Mouse (Mus musculus): ENCODE data around the gene Gsta3. TPM values are rescaled to one million over a fixed set of nuclear protein-coding genes. Genes with fewer than 3 reads are reported as not detected.
"Not testable (repeated sequence)": the region's sequence is repeated elsewhere in the genome, so short reads cannot be mapped to it uniquely, and the experiment has no call there.

Gsta3 gene
- polyA plus RNA-seq (2014; fragmentation: Nextera tagmentation; extraction: Ambion mirVana) = 0.62 and 1.5 TPM in 2 replicates

GRCm38 (mm10) chr1:21239911-21240898, at the start of gene Gsta3:
TSS of gene Gsta3 (plus strand) at chr1:21240589.
- Histone ChIP-seq H3K4me2 (no peak within 1 kb of the TSS), H3K4me1 (replicated peaks; ENCODE audit: control insufficient read depth, insufficient read depth, low read length) (no peaks in the 10 kb centered on the region)

GRCm38 (mm10) chr1:21206241-21206640, 34.1 kb upstream of the Gsta3 start:
- ATAC-seq (replicated peaks; ENCODE audit: low FRiP score) = no peak
- WGBS = 72% methylated on average over 1 of the region's 1 CpGs
- no peaks in the 10 kb centered on the region for H3K27me3 ChIP-seq (replicated peaks; ENCODE audit: control insufficient read depth, insufficient read depth, low read length)

More at GRCm38 (mm10) chr1:21239911-21240898, at the start of gene Gsta3:
- DNase-seq (ENCODE audit: low spot score) (no peak), ATAC-seq (replicated peaks; ENCODE audit: low FRiP score) (no peak)
- H3K27me3 ChIP-seq (replicated peaks; ENCODE audit: control insufficient read depth, insufficient read depth, low read length) = no peaks in the 10 kb centered on the region
- H3K36me3 ChIP-seq (ENCODE audit: control insufficient read depth, insufficient read depth, low read length) = no peaks in the 10 kb centered on the region
- no peak within 1 kb of the TSS for H3K4me3 ChIP-seq (ENCODE audit: low read depth, low read length)
- no peak within 1 kb of the TSS for H3K9ac ChIP-seq (ENCODE audit: low read depth, low read length)
- H3K27ac ChIP-seq (ENCODE audit: low read depth, low read length) = no peak within 1 kb of the TSS
- no peaks in the 10 kb centered on the region for H3K9me3 ChIP-seq (ENCODE audit: control insufficient read depth, low read length)
- 79% methylated on average over 8 of the region's 8 CpGs for WGBS

GRCm38 (mm10) chr1:21213537-21213936, 26.9 kb upstream of the Gsta3 start:
- not testable (repeated sequence) for H3K9me3 ChIP-seq (ENCODE audit: control insufficient read depth, low read length); H3K4me1 ChIP-seq (replicated peaks; ENCODE audit: control insufficient read depth, insufficient read depth, low read length); ATAC-seq (replicated peaks; ENCODE audit: low FRiP score); H3K9ac ChIP-seq (ENCODE audit: low read depth, low read length); H3K4me2 ChIP-seq; H3K36me3 ChIP-seq (ENCODE audit: control insufficient read depth, insufficient read depth, low read length); H3K4me3 ChIP-seq (ENCODE audit: low read depth, low read length); DNase-seq (ENCODE audit: low spot score); H3K27ac ChIP-seq (ENCODE audit: low read depth, low read length); H3K27me3 ChIP-seq (replicated peaks; ENCODE audit: control insufficient read depth, insufficient read depth, low read length)
- WGBS = 30% methylated on average over 2 of the region's 3 CpGs

More at GRCm38 (mm10) chr1:21206241-21206640, 34.1 kb upstream of the Gsta3 start:
- Histone ChIP-seq H3K36me3 (ENCODE audit: control insufficient read depth, insufficient read depth, low read length) (no peaks in the 10 kb centered on the region), H3K9ac (ENCODE audit: low read depth, low read length) (no peak overlapping the region), H3K4me3 (ENCODE audit: low read depth, low read length) (no peak overlapping the region), H3K4me1 (replicated peaks; ENCODE audit: control insufficient read depth, insufficient read depth, low read length) (no peaks in the 10 kb centered on the region), H3K4me2 (no peak overlapping the region), H3K9me3 (ENCODE audit: control insufficient read depth, low read length) (no peaks in the 10 kb centered on the region), H3K27ac (ENCODE audit: low read depth, low read length) (no peak overlapping the region)
- no peak for DNase-seq (ENCODE audit: low spot score)

- not testable (repeated sequence) for H3K36me3 ChIP-seq (ENCODE audit: control insufficient read depth, insufficient read depth, low read length); H3K4me1 ChIP-seq (replicated peaks; ENCODE audit: control insufficient read depth, insufficient read depth, low read length); H3K4me3 ChIP-seq (ENCODE audit: low read depth, low read length); H3K4me2 ChIP-seq; H3K9ac ChIP-seq (ENCODE audit: low read depth, low read length); DNase-seq (ENCODE audit: low spot score); H3K27me3 ChIP-seq (replicated peaks; ENCODE audit: control insufficient read depth, insufficient read depth, low read length); ATAC-seq (replicated peaks; ENCODE audit: low FRiP score); H3K27ac ChIP-seq (ENCODE audit: low read depth, low read length); H3K9me3 ChIP-seq (ENCODE audit: control insufficient read depth, low read length)
- 72% methylated on average over 6 of the region's 6 CpGs for WGBS
Observed at GRCm38 (mm10) chr1:21213991-21214692, 26.2 kb upstream of the Gsta3 start.

- peak within 1 kb of the TSS; percentile 86 for H3K9ac ChIP-seq (ENCODE audit: low read depth, low read length)
- no peaks in the 10 kb centered on the region for H3K36me3 ChIP-seq (ENCODE audit: control insufficient read depth, insufficient read depth, low read length)
- peak within 1 kb of the TSS; percentile 76 for H3K4me2 ChIP-seq
- no peaks in the 10 kb centered on the region for H3K27me3 ChIP-seq (replicated peaks; ENCODE audit: control insufficient read depth, insufficient read depth, low read length)
- ATAC-seq (replicated peaks; ENCODE audit: low FRiP score) (peak; percentile 90), DNase-seq (ENCODE audit: low spot score) (peak; percentile 85)
- peak within 1 kb of the TSS; percentile 68 for H3K4me3 ChIP-seq (ENCODE audit: low read depth, low read length)
- no peaks in the 10 kb centered on the region for H3K9me3 ChIP-seq (ENCODE audit: control insufficient read depth, low read length)
- H3K27ac ChIP-seq (ENCODE audit: low read depth, low read length) = peak within 1 kb of the TSS; percentile 61; the same call in 1 of the 2 replicates
- H3K4me1 ChIP-seq (replicated peaks; ENCODE audit: control insufficient read depth, insufficient read depth, low read length) = no peaks in the 10 kb centered on the region
- under 1% methylated on average over 17 of the region's 17 CpGs for WGBS
Observed at GRCm38 (mm10) chr1:21218489-21218919, 21.9 kb upstream of the Gsta3 start, which contains the start of gene Tmem14a. TSS of gene Tmem14a (plus strand) at chr1:21218575.

GRCm38 (mm10) chr1:21227756-21228395, 12.5 kb upstream of the Gsta3 start:
- no peaks in the 10 kb centered on the region for H3K27me3 ChIP-seq (replicated peaks; ENCODE audit: control insufficient read depth, insufficient read depth, low read length)
- H3K36me3 ChIP-seq (ENCODE audit: control insufficient read depth, insufficient read depth, low read length) = no peaks in the 10 kb centered on the region
- WGBS = 88% methylated on average over 6 of the region's 6 CpGs
- H3K9ac ChIP-seq (ENCODE audit: low read depth, low read length) = no peak overlapping the region
- ATAC-seq (replicated peaks; ENCODE audit: low FRiP score) (no peak), DNase-seq (ENCODE audit: low spot score) (no peak)
- no peak overlapping the region for H3K4me2 ChIP-seq
- H3K9me3 ChIP-seq (ENCODE audit: control insufficient read depth, low read length) = no peaks in the 10 kb centered on the region
- no peaks in the 10 kb centered on the region for H3K4me1 ChIP-seq (replicated peaks; ENCODE audit: control insufficient read depth, insufficient read depth, low read length)
- H3K4me3 ChIP-seq (ENCODE audit: low read depth, low read length) = no peak overlapping the region
- H3K27ac ChIP-seq (ENCODE audit: low read depth, low read length) = no peak overlapping the region

DNA sequence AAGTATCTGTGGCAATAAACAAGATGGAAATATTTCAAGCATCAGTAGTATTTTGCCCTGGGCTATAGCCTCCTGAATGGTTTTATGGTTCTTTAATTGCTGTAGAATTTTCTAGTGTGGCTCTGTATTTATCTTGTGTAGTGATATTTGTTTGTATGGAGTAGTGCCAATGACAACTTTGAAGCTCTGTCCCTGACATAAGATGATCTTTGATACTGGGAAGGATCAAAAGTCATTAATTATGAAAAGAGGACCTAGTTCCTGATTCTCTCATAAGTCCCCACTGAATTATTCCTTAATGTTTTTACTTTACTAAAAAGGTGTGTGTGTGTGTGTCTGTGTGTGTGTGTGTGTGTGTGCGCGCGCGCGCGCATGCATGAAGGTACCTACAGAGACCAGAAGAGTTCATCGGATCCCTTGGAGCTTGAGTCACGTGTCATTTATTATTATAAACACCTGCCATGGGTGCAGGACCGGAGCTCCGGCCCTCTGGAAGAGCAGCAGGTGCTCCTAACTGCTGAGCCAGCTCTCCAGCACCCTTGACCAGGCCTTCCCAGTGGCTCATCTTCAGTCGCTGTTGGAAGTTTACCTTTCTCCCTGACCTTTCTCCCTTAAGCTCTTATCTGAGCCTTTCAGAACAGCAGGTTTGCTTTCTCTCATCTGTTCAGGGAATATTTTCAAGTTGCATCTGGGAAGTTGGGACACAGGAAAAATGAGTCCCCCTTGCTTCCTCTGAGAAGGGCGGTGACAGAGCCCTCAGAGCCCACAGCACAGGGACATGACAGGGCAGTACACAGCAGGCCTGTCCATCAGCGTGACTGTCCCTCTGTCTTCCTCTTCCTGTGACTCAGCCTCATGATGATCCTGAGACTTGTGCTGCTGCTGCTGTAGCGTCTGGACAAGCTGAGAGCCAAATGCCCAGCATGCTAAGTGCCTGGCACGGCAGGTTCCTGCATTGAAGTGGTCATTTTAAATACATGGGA, 11.4 kb upstream of the Gsta3 start:
- H3K9ac ChIP-seq (ENCODE audit: low read depth, low read length); H3K36me3 ChIP-seq (ENCODE audit: control insufficient read depth, insufficient read depth, low read length): not testable (repeated sequence)
- 78% methylated on average over 14 of the region's 15 CpGs for WGBS

More for the DNA sequence above, 11.4 kb upstream of the Gsta3 start:
- H3K4me1 ChIP-seq (replicated peaks; ENCODE audit: control insufficient read depth, insufficient read depth, low read length); H3K4me3 ChIP-seq (ENCODE audit: low read depth, low read length); H3K4me2 ChIP-seq; H3K27me3 ChIP-seq (replicated peaks; ENCODE audit: control insufficient read depth, insufficient read depth, low read length); H3K9me3 ChIP-seq (ENCODE audit: control insufficient read depth, low read length); DNase-seq (ENCODE audit: low spot score); ATAC-seq (replicated peaks; ENCODE audit: low FRiP score); H3K27ac ChIP-seq (ENCODE audit: low read depth, low read length): not testable (repeated sequence)

All from liver, embryonic 11.5 days (tissue).